Mouse (Mus musculus): ENCODE results near the gene Wdr48.

Gene Wdr48

GRCm38 (mm10) chr9:119894339-119895009 is at the start of gene Wdr48:
Gene Wdr48 (plus strand): TSS chr9:119894878.
- DNase-seq (ENCODE audit: low read depth, low spot score) = peak; percentile 99

GRCm38 (mm10) chr9:119847187-119847586 is 47.5 kb upstream of the Wdr48 start:
- no peak for DNase-seq (ENCODE audit: low read depth, low spot score)

GRCm38 (mm10) chr9:119848671-119849070 is 46.0 kb upstream of the Wdr48 start:
- DNase-seq (ENCODE audit: low read depth, low spot score) = no peak

GRCm38 (mm10) chr9:119849214-119849613 is 45.5 kb upstream of the Wdr48 start:
- no peak for DNase-seq (ENCODE audit: low read depth, low spot score)

GRCm38 (mm10) chr9:119852347-119853030 is 42.2 kb upstream of the Wdr48 start:
- peak; percentile 35 for DNase-seq (ENCODE audit: low read depth, low spot score)

- DNase-seq (ENCODE audit: low read depth, low spot score) = no peak
These were observed 41.4 kb upstream of the Wdr48 start for GRCm38 (mm10) chr9:119853071-119853846.

GRCm38 (mm10) chr9:119854170-119854569 is 40.5 kb upstream of the Wdr48 start:
- DNase-seq (ENCODE audit: low read depth, low spot score) = peak; percentile 38

- DNase-seq (ENCODE audit: low read depth, low spot score) = peak; percentile 62
These were observed 7.4 kb upstream of the Wdr48 start for GRCm38 (mm10) chr9:119887144-119887901.

GRCm38 (mm10) chr9:119888843-119889246 is 5.8 kb upstream of the Wdr48 start:
- DNase-seq (ENCODE audit: low read depth, low spot score) = peak; percentile 37

- DNase-seq (ENCODE audit: low read depth, low spot score) = no peak
These were observed 5.2 kb upstream of the Wdr48 start for GRCm38 (mm10) chr9:119889446-119889845.

- peak; percentile 49 for DNase-seq (ENCODE audit: low read depth, low spot score)
These were observed 4.0 kb upstream of the Wdr48 start for GRCm38 (mm10) chr9:119890692-119891091.

- peak; percentile 39 for DNase-seq (ENCODE audit: low read depth, low spot score)
These were observed 797 bp upstream of the Wdr48 start for GRCm38 (mm10) chr9:119893881-119894280.

- DNase-seq (ENCODE audit: low read depth, low spot score) = peak; percentile 45
These were observed 503 bp downstream of the Wdr48 start for GRCm38 (mm10) chr9:119895040-119895721.

GRCm38 (mm10) chr9:119899446-119899845 is 4.8 kb downstream of the Wdr48 start:
- no peak for DNase-seq (ENCODE audit: low read depth, low spot score)

GRCm38 (mm10) chr9:119902410-119903151 is 7.9 kb downstream of the Wdr48 start:
- no peak for DNase-seq (ENCODE audit: low read depth, low spot score)

GRCm38 (mm10) chr9:119908708-119909107 is 14.0 kb downstream of the Wdr48 start:
- DNase-seq (ENCODE audit: low read depth, low spot score) = no peak

GRCm38 (mm10) chr9:119909931-119910330 is 15.3 kb downstream of the Wdr48 start:
- DNase-seq (ENCODE audit: low read depth, low spot score) = no peak

- peak; percentile 55 for DNase-seq (ENCODE audit: low read depth, low spot score)
These were observed 18.6 kb downstream of the Wdr48 start for GRCm38 (mm10) chr9:119913087-119913838.

- no peak for DNase-seq (ENCODE audit: low read depth, low spot score)
These were observed 25.2 kb downstream of the Wdr48 start for GRCm38 (mm10) chr9:119919858-119920257.

GRCm38 (mm10) chr9:119923462-119923861 is 28.8 kb downstream of the Wdr48 start:
- no peak for DNase-seq (ENCODE audit: low read depth, low spot score)
